Mouse (Mus musculus) heart, adult 2 months (tissue): ENCODE measurements around the gene Trpv2.
A peak's percentile ranks its signal among the peaks of the same experiment; 100 is the strongest.

Experiments
- CTCF ChIP-seq: fragments of 200-600 bp; IDR thresholded peaks from 2 replicates; pipeline ENCODE4 v1.8.1; 2022; ENCODE audit warnings: antibody characterized with exemption, mild to moderate bottlenecking, moderate library complexity
- EP300 ChIP-seq: fragments of 200-500 bp; IDR thresholded peaks from 2 replicates; pipeline ENCODE4 v1.6.1; 2011; ENCODE audit warnings: low read depth, low read length, control low read depth; ENCODE audit not compliant: insufficient read depth
- POLR2A ChIP-seq: fragments of 200-500 bp; IDR thresholded peaks from 2 replicates; pipeline ENCODE4 v1.6.1; 2011; ENCODE audit warnings: mild to moderate bottlenecking, low read depth, low read length, control low read depth; ENCODE audit not compliant: insufficient read depth

DNA sequence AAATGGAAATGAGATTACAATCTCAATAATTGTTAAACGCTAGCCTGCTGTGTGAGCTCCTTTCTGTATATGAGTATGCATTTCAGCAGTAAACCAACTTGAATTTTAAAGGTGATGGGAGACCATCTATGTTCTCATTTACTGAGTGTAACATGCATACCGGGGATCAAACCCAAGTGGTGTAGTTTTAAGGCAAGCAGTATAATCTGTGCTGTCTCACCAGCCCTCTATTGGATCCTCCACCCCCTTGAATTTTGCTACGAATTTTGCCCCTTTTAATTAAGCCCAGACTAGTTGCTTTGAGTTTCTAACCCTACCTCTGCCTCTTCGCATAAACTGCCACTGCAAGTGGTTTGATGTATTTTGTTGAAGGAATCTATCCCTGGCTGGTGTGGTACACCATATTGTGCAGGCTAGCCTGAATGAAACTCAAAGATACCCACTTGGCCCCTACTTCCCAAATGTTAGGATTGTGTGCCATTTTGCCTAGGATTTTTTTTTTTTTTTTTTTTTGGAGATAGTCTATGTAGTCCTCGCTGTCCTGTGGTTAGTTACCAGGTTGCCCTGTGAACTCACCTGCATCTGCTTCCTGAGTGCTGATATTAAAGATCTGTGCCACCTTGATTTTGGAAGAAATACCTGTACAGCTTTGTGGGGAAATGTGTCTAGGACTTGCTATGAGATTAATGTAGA is 20.0 kb upstream of the Trpv2 start:
- TF ChIP-seq CTCF (no peak), POLR2A (peak; percentile 13; the same call in 1 of the 2 replicates), EP300 (no peak)
